ENCODE assay signal across 19 mouse cellular contexts in genomic region chr4:83353949-83354348, GRCm38 (mm10). TPM values are rescaled to one million over a fixed set of nuclear protein-coding genes. Genes with fewer than 3 reads are reported as not detected.
A peak's percentile ranks its signal among the peaks of the same experiment; 100 is the strongest.
DNase-seq lines count a peak whose midpoint lies in the region; ATAC-seq lines count a peak whose summit lies in the region.
"Had no signal": no experiment of that assay in that cellular context is flagged by ENCODE, and none has a peak within 500 bp of the region (broad histone marks: within the 10 kb centered on the region; RNA-seq: fewer than 3 reads in every experiment).

No protein-coding gene starts in this region.

- WGBS in kidney, embryonic 15.5 days: 77% methylated on average over 6 of the region's 6 CpGs

- H3K9me3 ChIP-seq in kidney, embryonic 15.5 days (replicated peaks): no peaks in the 10 kb centered on the region
- H3K9me3 ChIP-seq: forebrain, embryonic 12.5 days; intestine, embryonic 15.5 days; neural tube, embryonic 12.5 days had no signal

- no peak overlapping the region for H3K4me2 ChIP-seq in kidney, embryonic 15.5 days
- H3K4me2 ChIP-seq: forebrain, embryonic 12.5 days; heart, embryonic 13.5 days; intestine, embryonic 15.5 days; limb, embryonic 13.5 days; neural tube, embryonic 12.5 days had no signal

- H3K4me1 ChIP-seq in kidney, embryonic 15.5 days: no peaks in the 10 kb centered on the region
- H3K4me1 ChIP-seq: forebrain, embryonic 12.5 days; intestine, embryonic 15.5 days; neural tube, embryonic 12.5 days had no signal

- peak; percentile 72 for DNase-seq in heart, adult 11 months
- DNase-seq in heart, postnatal 25 days (ENCODE audit: low spot score): no peak
- DNase-seq in MEL-GATA-1-ER (ENCODE audit: extremely low read depth, low read depth): peak; percentile 37
- peak; percentile 61 for DNase-seq in induced T-regulatory cell, adult 2 months (ENCODE audit: low read depth)
- DNase-seq in right cerebral cortex, postnatal 14 days: no peak
- no peak for DNase-seq in layer of hippocampus, adult 9-10 months (ENCODE audit: low spot score)
- DNase-seq: adrenal gland, postnatal 14 days; cerebellum, postnatal 10 days; liver, postnatal 0 days; lung, postnatal 4 days; spleen, adult 18-20 months had no signal

- ATAC-seq in granulocyte monocyte progenitor cell, adult 5-6 weeks (replicated peaks; ENCODE audit: poor library complexity, severe bottlenecking): peak; percentile 92
- no peak for ATAC-seq in kidney, embryonic 15.5 days (replicated peaks; ENCODE audit: low FRiP score)
- ATAC-seq: intestine, embryonic 15.5 days; liver, postnatal 0 days; midbrain, embryonic 16.5 days had no signal

- H3K27me3 ChIP-seq in kidney, embryonic 15.5 days: no peaks in the 10 kb centered on the region
- H3K27me3 ChIP-seq: forebrain, embryonic 12.5 days; intestine, embryonic 15.5 days; limb, embryonic 13.5 days; neural tube, embryonic 12.5 days had no signal

- no peak overlapping the region for H3K27ac ChIP-seq in kidney, embryonic 15.5 days
- H3K27ac ChIP-seq: forebrain, embryonic 12.5 days; heart, embryonic 13.5 days; intestine, embryonic 15.5 days; limb, embryonic 13.5 days; neural tube, embryonic 12.5 days had no signal

- H3K9ac ChIP-seq in kidney, embryonic 15.5 days: no peak overlapping the region
- H3K9ac ChIP-seq: forebrain, embryonic 12.5 days; heart, embryonic 13.5 days; intestine, embryonic 15.5 days; limb, embryonic 13.5 days; liver, postnatal 0 days; neural tube, embryonic 12.5 days had no signal

- no peak overlapping the region for H3K4me3 ChIP-seq in kidney, embryonic 15.5 days (replicated peaks)
- H3K4me3 ChIP-seq: forebrain, embryonic 12.5 days; heart, embryonic 13.5 days; intestine, embryonic 15.5 days; limb, embryonic 13.5 days; neural tube, embryonic 12.5 days had no signal

- intact Hi-C loops in heart, postnatal 25 days (cut with DNase I): no loop called here

- H3K36me3 ChIP-seq in kidney, embryonic 15.5 days: no peaks in the 10 kb centered on the region
- H3K36me3 ChIP-seq: forebrain, embryonic 12.5 days; heart, embryonic 13.5 days; intestine, embryonic 15.5 days; limb, embryonic 13.5 days; neural tube, embryonic 12.5 days had no signal

RNA-seq across cellular contexts. Expression of gene Ttc39b, which starts 29.9 kb away (rescaled TPM):
- 10 to 100 TPM; 14.1 to 15.9 TPM for total RNA-seq in heart, postnatal 25 days (2021)
- total RNA-seq in granulocyte monocyte progenitor cell, adult 5-6 weeks (2014; fragmentation: Nextera tagmentation): 0.19 TPM in 1 of 2 replicates, not detected in the other
- total RNA-seq in granulocyte monocyte progenitor cell, adult 5-6 weeks (2017): 0.26 and 1.6 TPM in 2 replicates
- 2.0 and 2.7 TPM in 2 replicates for polyA plus RNA-seq in kidney, embryonic 15.5 days (2015; fragmentation: Nextera tagmentation; extraction: Ambion mirVana)

Comparison
In these comparisons a context has a peak if more than half of its experiments do, and no peak if none do; other contexts are left out.
1. DNase-seq: peak in heart, adult 11 months (single experiment), MEL-GATA-1-ER (single experiment) and induced T-regulatory cell, adult 2 months (single experiment); none in heart, postnatal 25 days (single experiment), right cerebral cortex, postnatal 14 days (single experiment) and layer of hippocampus, adult 9-10 months (single experiment).
2. RNA of gene Ttc39b, which starts 29.9 kb away (total RNA-seq): 14.1 to 15.9 TPM in heart, postnatal 25 days; 0.19 to 1.6 TPM in granulocyte monocyte progenitor cell, adult 5-6 weeks; every median in the first group is over 4 times any median in the second.